ENCODE assay signal across 8 mouse cellular contexts in the genomic region with DNA sequence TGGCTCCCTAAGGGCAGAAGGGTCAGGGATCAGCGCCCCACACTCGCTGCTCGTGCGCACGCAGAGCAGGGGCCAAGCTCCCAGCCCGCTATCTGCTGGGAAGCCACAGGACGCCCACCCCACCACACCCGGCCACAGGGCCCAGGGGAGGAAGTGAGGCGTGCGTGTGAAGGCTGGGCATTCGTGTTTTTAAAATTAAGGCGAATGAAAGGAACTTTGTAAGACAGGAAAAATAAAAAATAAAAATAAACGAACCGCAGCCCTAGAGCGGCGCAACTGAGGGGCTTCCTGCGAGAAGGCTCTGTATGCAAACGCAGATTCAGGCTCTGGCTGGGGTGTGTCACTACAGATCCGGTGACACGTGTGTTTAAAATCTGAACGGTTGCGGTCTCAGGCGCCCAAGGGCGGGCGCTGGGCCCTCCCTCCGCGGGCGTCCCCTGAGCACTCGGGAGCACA. TPM values are rescaled to one million over a fixed set of nuclear protein-coding genes. Genes with fewer than 3 reads are reported as not detected.
DNase-seq lines count a peak whose midpoint lies in the region; ATAC-seq and TF ChIP-seq lines count a peak whose summit lies in the region.

No protein-coding gene starts in this region.

- H3K4me1 ChIP-seq in embryonic facial prominence, embryonic 11.5 days (ENCODE audit: control insufficient read depth, insufficient read depth, low read length) = peaks cover 3% of the 10 kb centered on the region; the same call in 1 of the 2 replicates
- H3K4me1 ChIP-seq in liver, adult 2 months (ENCODE audit: control insufficient read depth, insufficient read depth, low read length) = peaks cover 28% of the 10 kb centered on the region

- no peak for DNase-seq in layer of hippocampus, adult 2 months (ENCODE audit: low spot score in 2 of 2)
- DNase-seq in layer of hippocampus, postnatal 25 days (ENCODE audit: extremely low spot score in 1 of 2, low spot score in 1 of 2) = no peak
- DNase-seq in embryonic facial prominence, embryonic 11.5 days (ENCODE audit: low spot score) = peak; percentile 58
- no peak for DNase-seq in liver, adult 2 months (ENCODE audit: extremely low read depth, low read depth, low spot score)
- DNase-seq in natural killer cell, adult 2 months (ENCODE audit: low spot score in 2 of 2) = peak; percentile 63 to 79
- no peak for DNase-seq in frontal cortex, postnatal 36 days (ENCODE audit: low spot score in 2 of 2)
- no peak for DNase-seq in urinary bladder, adult 2 months (ENCODE audit: low spot score)

- peaks cover 17% of the 10 kb centered on the region; the same call in 1 of the 2 replicates for H3K79me2 ChIP-seq in liver, adult 2 months (ENCODE audit: control insufficient read depth, insufficient read depth, low read length)

- WGBS in embryonic facial prominence, embryonic 11.5 days = 3% methylated on average over 29 of the region's 29 CpGs
- 50% methylated on average over 29 of the region's 29 CpGs for WGBS in liver, adult 2 months

- TF ChIP-seq POLR2A in liver, adult 2 months (IDR thresholded peaks at IDR 0.05; ENCODE audit: extremely low read depth, insufficient read depth, low read length) = no peak

- no peak for ATAC-seq in embryonic facial prominence, embryonic 11.5 days (replicated peaks; ENCODE audit: insufficient number of reproducible peaks, low FRiP score, low TSS enrichment, low read depth)
- ATAC-seq in hematopoietic stem cell, adult 5-6 weeks (replicated peaks in 1 of 2; ENCODE audit: insufficient read depth in 1 of 2, low FRiP score in 2 of 2, low TSS enrichment in 1 of 2, low read depth in 1 of 2, poor library complexity in 2 of 2, severe bottlenecking in 2 of 2) = peak; percentile 33 to 36

- H3K27me3 ChIP-seq in embryonic facial prominence, embryonic 11.5 days (ENCODE audit: control insufficient read depth, insufficient read depth, low read length) = peaks cover 2% of the 10 kb centered on the region; the same call in 1 of the 2 replicates
- no peaks in the 10 kb centered on the region for H3K27me3 ChIP-seq in liver, adult 2 months (ENCODE audit: control insufficient read depth, insufficient read depth, low read length)

- H3K4me2 ChIP-seq in embryonic facial prominence, embryonic 11.5 days (ENCODE audit: low read depth, low read length) = peak overlapping the region; percentile 52

- H3K9me3 ChIP-seq in embryonic facial prominence, embryonic 11.5 days (replicated peaks; ENCODE audit: control insufficient read depth, low read length) = no peaks in the 10 kb centered on the region

- TF ChIP-seq CTCF in layer of hippocampus, adult 2 months (conservative IDR thresholded peaks at IDR 0.05) = no peak
- TF ChIP-seq CTCF in liver, adult 2 months (IDR thresholded peaks at IDR 0.05; ENCODE audit: low read depth, low read length) = no peak

- peak overlapping the region; percentile 95 for H3K27ac ChIP-seq in layer of hippocampus, adult 2 months
- H3K27ac ChIP-seq in embryonic facial prominence, embryonic 11.5 days (replicated peaks; ENCODE audit: low read depth, low read length) = peak overlapping the region; percentile 47; the same call in 1 of the 2 replicates
- H3K27ac ChIP-seq in liver, adult 2 months (replicated peaks; ENCODE audit: insufficient read depth, low read depth, low read length) = no peak overlapping the region

- H3K9ac ChIP-seq in embryonic facial prominence, embryonic 11.5 days (replicated peaks; ENCODE audit: low read length) = peak overlapping the region; percentile 47
- H3K9ac ChIP-seq in liver, adult 2 months (ENCODE audit: low read depth, low read length) = 0 out of 2 replicates have a peak overlapping the region, but pooled peaks have one; percentile 6

- peaks cover 6% of the 10 kb centered on the region for H3K36me3 ChIP-seq in embryonic facial prominence, embryonic 11.5 days (replicated peaks; ENCODE audit: control insufficient read depth, insufficient read depth, low read depth, low read length)
- peaks cover 6% of the 10 kb centered on the region; the same call in 1 of the 2 replicates for H3K36me3 ChIP-seq in liver, adult 2 months (ENCODE audit: control insufficient read depth, insufficient read depth, low read length)

- no peak overlapping the region for H3K4me3 ChIP-seq in layer of hippocampus, adult 2 months
- H3K4me3 ChIP-seq in embryonic facial prominence, embryonic 11.5 days (ENCODE audit: low read depth, low read length) = peak overlapping the region; percentile 18; the same call in 1 of the 2 replicates
- no peak overlapping the region for H3K4me3 ChIP-seq in liver, adult 2 months (ENCODE audit: insufficient read depth, low read depth, low read length)

RNA-seq across cellular contexts. Expression of a gene that starts 1.4 kb away (rescaled TPM):
- total RNA-seq in layer of hippocampus, adult 2 months (2021) = 10 to 100 TPM; 26.4 to 28.8 TPM
- total RNA-seq in layer of hippocampus, postnatal 25 days (2021) = 10 to 100 TPM; 32.2 to 34.1 TPM
- 60.0 and 66.2 TPM in 2 replicates for polyA plus RNA-seq in embryonic facial prominence, embryonic 11.5 days (2014; fragmentation: Nextera tagmentation; extraction: Ambion mirVana)
- total RNA-seq in hematopoietic stem cell, adult 5-6 weeks (2017) = 38.1 and 40.0 TPM in 2 replicates
- 27.1 and 41.9 TPM in 2 replicates for total RNA-seq in liver, adult 2 months (2014; rRNA removed)
- polyA plus RNA-seq in liver, adult 2 months (2012; rRNA removed) = 167 and 185 TPM in 2 replicates
- 93.7 and 117 TPM in 2 replicates for polyA plus RNA-seq in urinary bladder, adult 2 months (2012; rRNA removed)

RNA-seq across cellular contexts. Expression of a gene that starts 14.9 kb away (rescaled TPM):
- 1 to 10 TPM; 3.1 to 3.9 TPM for total RNA-seq in layer of hippocampus, adult 2 months (2021)
- 1 to 10 TPM; 1.7 to 4.2 TPM for total RNA-seq in layer of hippocampus, postnatal 25 days (2021)
- 2.4 and 4.9 TPM in 2 replicates for polyA plus RNA-seq in embryonic facial prominence, embryonic 11.5 days (2014; fragmentation: Nextera tagmentation; extraction: Ambion mirVana)
- 3.2 TPM in 1 of 2 replicates, not detected in the other for total RNA-seq in hematopoietic stem cell, adult 5-6 weeks (2017)
- total RNA-seq in liver, adult 2 months (2014; rRNA removed) = 17.5 and 23.4 TPM in 2 replicates
- polyA plus RNA-seq in liver, adult 2 months (2012; rRNA removed) = 10.8 and 21.4 TPM in 2 replicates
- 13.2 and 16.5 TPM in 2 replicates for polyA plus RNA-seq in urinary bladder, adult 2 months (2012; rRNA removed)

RNA-seq across cellular contexts. Expression of a gene that starts 19.3 kb away (rescaled TPM):
- total RNA-seq in layer of hippocampus, adult 2 months (2021) = under 1 TPM; 0.49 to 0.72 TPM
- 1 to 10 TPM in 1 of 2 experiments, under 1 TPM in 1; 0.52 to 1.1 TPM for total RNA-seq in layer of hippocampus, postnatal 25 days (2021)
- 0.07 and 0.11 TPM in 2 replicates for polyA plus RNA-seq in embryonic facial prominence, embryonic 11.5 days (2014; fragmentation: Nextera tagmentation; extraction: Ambion mirVana)
- total RNA-seq in hematopoietic stem cell, adult 5-6 weeks (2017) = 0.55 TPM in 1 of 2 replicates, not detected in the other
- 0.13 and 0.18 TPM in 2 replicates for total RNA-seq in liver, adult 2 months (2014; rRNA removed)
- polyA plus RNA-seq in liver, adult 2 months (2012; rRNA removed) = 0.22 and 0.26 TPM in 2 replicates
- 0.07 and 0.10 TPM in 2 replicates for polyA plus RNA-seq in urinary bladder, adult 2 months (2012; rRNA removed)

RNA-seq across cellular contexts. Expression of a gene that starts 28.0 kb away (rescaled TPM):
- 1 to 10 TPM; 1.1 to 1.8 TPM for total RNA-seq in layer of hippocampus, adult 2 months (2021)
- total RNA-seq in layer of hippocampus, postnatal 25 days (2021) = 1 to 10 TPM; 1.0 to 1.1 TPM
- 0.22 and 0.36 TPM in 2 replicates for polyA plus RNA-seq in embryonic facial prominence, embryonic 11.5 days (2014; fragmentation: Nextera tagmentation; extraction: Ambion mirVana)
- total RNA-seq in hematopoietic stem cell, adult 5-6 weeks (2017) = 1.3 TPM in 1 of 2 replicates, not detected in the other
- total RNA-seq in liver, adult 2 months (2014; rRNA removed) = 0.09 TPM in 1 of 2 replicates, not detected in the other
- 0.09 TPM in 1 of 2 replicates, not detected in the other for polyA plus RNA-seq in liver, adult 2 months (2012; rRNA removed)
- 2.7 and 2.9 TPM in 2 replicates for polyA plus RNA-seq in urinary bladder, adult 2 months (2012; rRNA removed)

Comparison
In these comparisons a context has a peak if more than half of its experiments do, and no peak if none do; other contexts are left out.
1. DNase-seq: peak in embryonic facial prominence, embryonic 11.5 days (single experiment) and natural killer cell, adult 2 months (2 of 2); none in layer of hippocampus, adult 2 months (0 of 2), layer of hippocampus, postnatal 25 days (0 of 2), liver, adult 2 months (single experiment), frontal cortex, postnatal 36 days (0 of 2) and urinary bladder, adult 2 months (single experiment).